Mouse (Mus musculus): ENCODE measurements at regions not wholly inside any gene's neighbourhood (a gene's known extent, or its start where the extent isn't known, plus 50 kb on each side); places are given as distances from the start of the nearest gene placed in this dataset.
A peak's percentile ranks its signal among the peaks of the same experiment; 100 is the strongest.
"Not testable (repeated sequence)": the region's sequence is repeated elsewhere in the genome, so short reads cannot be mapped to it uniquely, and the experiment has no call there.

DNA sequence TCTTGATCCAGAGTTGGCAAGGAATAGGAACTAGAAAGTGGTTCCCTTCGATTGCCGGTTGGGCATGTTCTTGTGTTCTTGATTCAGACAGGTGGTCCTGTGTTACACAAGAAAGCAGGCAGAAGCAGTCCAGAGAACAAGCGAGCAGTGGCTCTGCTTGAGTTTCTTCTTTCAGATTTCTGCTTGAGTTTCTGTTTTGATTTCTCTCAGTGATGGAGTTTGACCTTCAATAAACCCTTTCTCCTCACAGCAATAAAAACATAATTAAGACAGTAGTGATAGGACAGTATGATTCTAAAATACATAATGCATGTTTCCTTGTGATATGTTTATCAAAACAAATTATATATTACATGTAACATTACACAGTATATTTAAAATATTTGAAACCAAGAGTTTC is 59.1 kb downstream of the Klf6 start:
- DNase-seq (ENCODE audit: low spot score) = no peak

DNA sequence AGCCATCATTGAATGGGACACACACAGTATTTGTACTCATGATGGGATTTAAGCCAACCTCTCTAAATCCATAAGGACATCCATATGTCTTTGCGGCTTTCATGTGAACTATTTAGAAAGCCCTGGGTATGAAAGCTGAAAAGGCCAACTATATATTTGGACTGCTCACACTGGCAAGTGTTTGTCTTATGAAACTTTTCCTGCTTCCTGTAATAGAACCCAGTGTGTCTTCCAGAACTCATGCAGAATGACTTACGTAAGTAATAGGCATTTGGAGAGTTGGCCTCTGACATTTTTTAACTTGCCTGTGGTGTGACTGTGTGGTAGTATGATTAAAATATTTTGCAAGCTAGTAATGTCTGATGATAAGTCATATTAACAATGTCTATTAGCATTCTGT is 70.2 kb downstream of the Klf6 start:
- DNase-seq (ENCODE audit: low spot score) = no peak

DNA sequence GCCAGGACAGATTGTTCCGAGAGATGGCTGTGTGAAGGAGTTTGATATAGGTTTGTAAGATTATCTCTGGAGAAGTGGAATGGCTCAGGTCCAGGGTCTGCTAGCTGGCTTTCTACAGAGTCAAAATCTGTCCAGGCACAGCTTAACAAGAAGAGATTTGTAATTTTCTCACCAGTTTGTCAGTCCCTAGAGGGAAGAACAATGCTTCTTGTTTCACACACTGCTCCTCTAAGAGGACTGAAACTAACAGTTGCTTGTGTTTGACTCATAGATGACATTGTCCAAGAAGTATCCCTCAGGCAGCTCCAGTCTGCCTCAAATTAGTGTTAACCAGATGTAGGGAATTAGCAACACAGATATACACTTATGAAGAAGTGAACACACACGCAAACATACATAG is 76.2 kb downstream of the Klf6 start:
- peak; percentile 35 for DNase-seq (ENCODE audit: low spot score)

DNA sequence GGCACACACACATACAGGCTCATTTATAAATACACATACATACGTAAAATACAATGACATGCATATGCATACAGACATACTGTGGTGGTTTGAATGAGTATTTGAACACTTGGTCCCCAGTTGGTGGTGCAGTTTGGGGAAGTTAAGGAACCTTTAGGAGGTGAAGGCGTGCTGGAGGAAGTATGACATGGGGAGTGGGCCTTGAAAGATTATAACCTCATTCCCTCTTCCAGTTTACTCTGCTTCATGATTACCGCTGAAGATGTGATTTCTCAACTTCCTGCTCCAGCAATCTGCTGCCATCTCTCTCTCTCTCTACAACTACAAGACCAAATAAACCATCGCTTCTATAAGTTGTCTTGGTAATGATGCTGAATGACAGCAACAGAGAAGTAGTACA is 76.7 kb downstream of the Klf6 start:
- DNase-seq (ENCODE audit: low spot score) = no peak

DNA sequence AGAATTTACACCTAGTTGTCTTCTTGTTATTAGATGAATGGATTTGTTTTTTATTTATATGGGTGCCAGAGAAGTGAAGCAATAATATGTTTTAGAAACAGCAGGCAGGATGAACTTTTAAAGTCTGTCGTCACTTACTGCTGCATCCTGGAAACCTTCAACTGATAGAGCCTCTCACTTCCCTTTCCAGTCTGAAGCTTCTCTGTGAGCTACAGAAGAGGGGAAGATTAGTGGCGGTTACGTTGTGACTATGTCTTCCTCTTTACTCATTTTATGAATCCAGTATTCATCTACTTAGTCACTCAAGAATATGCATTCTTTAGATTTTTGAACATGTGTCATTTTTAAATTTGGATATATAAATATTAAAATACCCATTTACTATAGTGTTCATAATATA is 78.1 kb downstream of the Klf6 start:
- no peak for DNase-seq (ENCODE audit: low spot score)

DNA sequence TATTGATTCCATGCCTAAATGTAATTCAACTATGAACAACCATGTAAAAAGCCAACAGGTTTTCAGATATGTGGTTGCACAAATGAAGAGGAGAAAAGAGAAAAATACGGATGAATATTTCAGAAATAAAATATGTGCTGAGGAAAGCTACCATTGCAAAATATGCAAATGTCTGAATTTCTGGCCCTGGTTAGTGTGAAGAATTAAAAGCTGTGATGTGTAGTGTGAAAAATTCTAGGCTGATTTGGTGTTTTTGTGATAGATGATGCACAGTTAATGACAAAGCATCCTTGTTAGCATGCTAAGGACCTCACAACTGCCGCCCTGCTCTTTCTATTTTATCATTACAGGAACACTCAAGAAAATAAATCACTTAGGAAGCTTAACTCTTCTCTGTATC is 91.6 kb downstream of the Klf6 start:
- DNase-seq (ENCODE audit: low spot score) = no peak

DNA sequence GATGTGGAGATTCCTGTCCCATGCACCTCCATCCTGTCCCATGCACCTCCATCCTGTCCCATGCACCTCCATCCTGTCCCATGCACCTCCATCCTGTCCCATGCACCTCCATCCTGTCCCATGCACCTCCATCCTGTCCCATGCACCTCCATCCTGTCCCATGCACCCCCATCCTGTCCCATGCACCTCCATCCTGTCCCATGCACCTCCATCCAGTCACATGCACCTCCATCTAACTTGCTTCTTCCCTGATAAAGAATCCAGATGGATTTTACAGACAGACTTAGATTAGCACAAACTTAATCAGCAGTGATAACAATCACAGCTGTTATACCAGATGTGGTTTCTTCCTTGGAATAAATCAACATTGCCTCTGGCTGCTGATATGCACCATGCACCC is 93.8 kb downstream of the Klf6 start:
- DNase-seq (ENCODE audit: low spot score) = not testable (repeated sequence)

DNA sequence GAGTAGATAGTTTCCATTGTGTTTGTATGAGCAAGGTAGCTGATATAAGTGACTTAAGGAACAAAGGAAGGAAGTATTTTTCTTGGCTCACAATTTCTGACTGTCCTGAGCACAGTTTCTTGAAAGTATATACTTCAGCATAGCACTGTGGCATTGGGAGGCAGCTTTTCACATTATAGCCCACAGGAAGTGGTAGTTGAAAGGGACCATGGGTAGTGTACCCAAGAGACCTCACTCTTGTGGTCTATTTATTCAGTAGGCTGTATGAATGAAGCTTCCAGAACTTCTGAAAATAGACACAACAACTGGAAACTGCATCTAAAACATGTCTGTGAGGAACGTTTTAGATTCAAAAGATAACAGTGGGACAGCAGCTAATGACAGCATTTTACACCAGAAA is 94.9 kb downstream of the Klf6 start:
- DNase-seq (ENCODE audit: low spot score) = no peak

DNA sequence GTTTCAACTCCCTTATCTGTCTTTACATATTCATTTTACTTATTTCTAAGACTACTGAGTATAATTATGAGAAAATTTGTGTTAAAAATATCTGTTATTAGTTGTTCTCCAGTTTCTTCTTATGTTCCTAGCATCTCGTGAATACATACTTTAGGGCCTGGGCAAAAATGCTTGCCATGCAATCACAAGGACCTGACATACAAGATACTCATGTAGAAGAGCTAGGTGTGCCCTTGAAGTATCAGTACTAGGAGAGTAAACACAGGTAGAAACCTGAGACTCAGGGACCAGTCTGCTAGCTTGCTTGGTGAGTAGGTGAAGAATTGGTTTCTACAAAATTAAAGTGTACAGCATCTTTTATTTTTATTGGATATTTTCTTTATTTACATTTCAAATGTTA is 101.7 kb downstream of the Klf6 start:
- no peak for DNase-seq (ENCODE audit: low spot score)

DNA sequence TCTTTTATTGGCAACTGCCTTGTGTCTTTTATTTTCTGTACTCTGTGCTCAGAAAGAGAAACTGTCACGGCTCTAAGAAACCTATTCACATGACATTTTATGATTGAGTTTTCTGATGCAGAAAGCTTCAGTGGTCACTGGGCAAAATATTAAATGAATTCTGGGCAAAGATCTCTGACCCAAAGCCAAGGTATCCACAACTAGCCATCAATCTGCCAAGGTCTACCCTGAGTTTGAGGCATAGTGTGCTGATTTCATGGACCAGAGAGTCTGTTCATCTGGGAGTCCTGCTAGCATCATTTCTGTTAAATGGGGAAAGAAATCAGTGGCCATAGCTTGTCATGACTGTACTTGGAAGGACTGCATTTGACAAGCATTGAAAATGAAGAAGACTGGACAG is 103.3 kb downstream of the Klf6 start:
- no peak for DNase-seq (ENCODE audit: low spot score)

DNA sequence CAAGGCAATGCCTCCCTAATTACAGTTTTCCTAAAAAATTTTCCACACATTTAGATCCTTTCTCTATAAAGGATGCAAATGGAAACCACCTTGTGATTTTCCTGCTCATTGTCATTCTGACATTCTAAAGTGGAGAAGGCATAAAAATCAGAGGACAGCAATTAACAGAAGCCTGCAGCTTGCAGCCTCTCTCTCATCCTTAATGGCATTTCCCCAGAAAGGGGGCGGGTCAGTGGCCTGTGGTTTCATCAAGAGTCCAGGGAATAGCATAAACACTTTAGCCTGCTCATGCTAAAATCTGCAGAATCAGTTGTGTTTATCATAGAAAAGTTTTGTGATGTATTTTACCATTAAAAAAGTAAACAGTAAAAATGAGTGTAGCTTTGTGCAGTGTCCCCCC is 117.3 kb downstream of the Klf6 start:
- DNase-seq (ENCODE audit: low spot score) = no peak

DNA sequence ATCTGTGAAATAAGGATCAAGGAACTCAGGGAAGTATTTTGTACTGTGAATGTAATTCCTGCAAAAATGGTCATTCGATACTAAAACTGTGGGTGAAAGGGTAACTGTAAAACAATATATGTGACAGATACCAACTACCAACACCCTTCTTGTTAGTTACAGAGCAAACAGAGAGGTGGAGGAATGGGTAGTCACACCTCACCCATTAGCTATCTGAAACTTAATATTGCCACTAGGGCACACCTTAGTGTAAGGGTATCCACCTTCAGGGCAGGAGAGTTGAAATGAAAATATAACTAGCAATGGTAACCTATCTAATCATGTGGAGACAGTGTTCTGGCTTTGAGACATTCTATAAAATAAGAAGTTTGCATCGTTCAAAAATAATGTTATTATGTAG is 126.2 kb downstream of the Klf6 start:
- no peak for DNase-seq (ENCODE audit: low spot score)

DNA sequence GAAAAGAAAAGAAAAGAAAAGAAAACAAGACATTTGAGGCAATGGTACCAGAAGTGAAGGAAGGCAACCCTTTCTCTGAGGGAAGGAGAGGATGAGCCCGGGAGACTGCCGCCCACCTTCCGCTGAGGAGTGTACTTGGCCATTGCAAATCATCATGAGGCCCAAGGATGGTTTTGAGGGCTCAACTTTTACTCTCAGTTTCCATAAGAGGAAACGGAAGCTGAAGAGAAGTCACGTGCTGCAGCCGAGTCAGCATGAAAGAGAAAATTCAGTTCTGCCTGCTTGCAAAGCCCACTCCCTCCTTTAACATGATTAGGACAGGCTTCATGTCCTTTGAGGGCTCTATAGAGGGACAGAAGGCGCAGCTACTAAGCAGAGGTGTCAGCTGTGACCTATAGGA is 127.1 kb downstream of the Klf6 start:
- DNase-seq (ENCODE audit: low spot score) = no peak

DNA sequence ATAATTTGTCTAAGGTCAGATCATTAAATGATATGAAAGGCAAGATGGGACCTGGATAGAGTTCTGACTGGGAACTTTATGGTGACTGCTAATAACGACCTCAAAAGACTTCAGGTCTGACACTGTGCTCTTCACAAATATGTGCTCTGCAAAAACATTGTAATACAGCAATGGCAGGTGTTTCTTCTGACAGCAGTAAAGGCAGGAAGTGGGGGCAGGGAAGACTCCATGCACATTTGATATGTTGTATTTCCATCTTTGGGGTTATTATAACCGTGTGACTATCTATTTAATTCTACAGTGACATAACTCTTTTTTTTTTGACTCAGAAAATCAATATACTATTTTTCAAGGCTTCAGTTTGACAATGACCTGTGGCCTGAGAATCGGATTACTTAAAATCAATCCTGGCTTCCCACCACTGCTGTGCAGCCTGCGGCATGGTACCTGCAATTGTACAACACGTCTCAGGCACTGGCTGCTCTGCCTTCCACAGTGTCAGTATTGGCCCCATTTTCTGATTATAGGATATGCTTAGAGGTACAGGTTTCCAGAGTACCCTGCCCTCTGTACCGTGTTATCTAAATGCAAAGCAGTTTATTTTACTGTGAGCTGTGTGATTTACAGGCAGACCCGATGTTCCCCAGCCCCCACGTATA is 139.4 kb downstream of the Klf6 start:
- no peak for DNase-seq (ENCODE audit: low spot score)

DNA sequence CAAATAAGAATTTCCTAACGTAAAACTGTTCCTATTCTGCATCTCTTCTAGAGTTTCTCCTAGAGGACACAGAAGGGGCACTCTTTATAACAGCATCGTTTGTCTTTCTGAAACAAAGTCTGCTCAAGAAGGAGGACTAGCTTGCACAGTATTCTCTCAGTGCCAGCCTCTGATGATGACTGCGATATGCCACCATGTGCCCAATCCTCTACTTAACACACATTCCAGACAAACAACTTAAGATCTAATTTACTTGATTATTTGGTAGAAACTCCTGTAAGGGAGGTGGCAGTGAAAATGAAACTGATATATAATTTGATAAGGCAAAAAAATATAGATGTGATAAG is 139.9 kb downstream of the Klf6 start:
- no peak for DNase-seq (ENCODE audit: low spot score)

DNA sequence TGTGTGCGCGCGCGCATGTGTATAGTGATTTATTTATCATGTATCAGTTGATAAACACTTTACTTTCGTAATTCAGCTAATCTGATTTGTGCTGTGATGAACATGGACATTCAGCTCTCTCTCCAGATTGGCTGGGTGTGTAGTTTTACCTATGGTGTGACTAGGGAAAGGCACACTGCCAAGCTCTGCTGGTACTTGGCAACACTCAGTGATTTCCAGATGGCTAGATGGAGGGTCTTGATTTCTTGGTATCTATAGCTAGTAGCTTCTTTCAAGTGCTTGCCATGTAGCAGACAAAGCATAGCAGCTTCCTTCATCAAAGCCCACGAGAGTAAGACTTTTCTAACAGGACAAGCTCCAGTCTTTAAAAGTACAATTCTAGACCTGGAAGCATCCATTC is 144.6 kb downstream of the Klf6 start:
- DNase-seq (ENCODE audit: low spot score) = no peak

DNA sequence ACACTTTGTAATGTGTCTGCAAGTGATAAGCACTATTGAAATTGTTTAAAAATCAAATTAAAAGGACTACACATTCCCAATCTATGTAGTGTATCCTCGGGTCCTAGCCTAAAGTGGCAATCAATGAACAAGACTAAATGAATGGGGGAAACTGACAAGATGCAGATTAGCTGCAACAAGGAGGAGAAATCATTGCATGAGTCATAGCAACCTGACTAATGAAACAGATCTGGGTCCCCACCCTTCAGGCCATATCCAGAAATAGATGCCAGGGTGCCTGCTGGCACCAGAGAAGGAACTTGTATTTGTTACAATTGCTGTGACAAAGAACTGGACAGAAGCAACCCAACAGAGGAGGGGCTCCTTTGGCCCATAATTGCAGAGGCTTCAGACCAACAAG is 148.4 kb downstream of the Klf6 start:
- DNase-seq (ENCODE audit: low spot score) = no peak

DNA sequence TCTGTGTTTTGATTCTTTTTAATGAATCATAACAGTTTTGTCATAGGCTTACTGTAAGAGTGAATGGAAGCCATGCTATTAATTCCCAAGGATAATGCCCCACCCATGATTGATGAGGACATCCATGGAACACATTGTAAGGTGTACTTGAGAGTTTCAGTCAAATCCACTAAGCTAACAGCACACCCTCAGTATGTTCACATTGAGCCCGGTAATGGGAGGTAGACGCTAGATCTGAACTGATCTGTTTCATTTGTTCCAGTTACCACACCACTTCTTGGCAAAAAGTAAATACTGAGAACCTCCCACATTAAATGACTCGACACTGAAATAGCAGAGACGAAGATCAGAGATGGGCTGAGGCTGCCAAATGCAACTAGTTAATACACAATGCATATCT is 165.9 kb downstream of the Klf6 start:
- no peak for DNase-seq (ENCODE audit: low spot score)

DNA sequence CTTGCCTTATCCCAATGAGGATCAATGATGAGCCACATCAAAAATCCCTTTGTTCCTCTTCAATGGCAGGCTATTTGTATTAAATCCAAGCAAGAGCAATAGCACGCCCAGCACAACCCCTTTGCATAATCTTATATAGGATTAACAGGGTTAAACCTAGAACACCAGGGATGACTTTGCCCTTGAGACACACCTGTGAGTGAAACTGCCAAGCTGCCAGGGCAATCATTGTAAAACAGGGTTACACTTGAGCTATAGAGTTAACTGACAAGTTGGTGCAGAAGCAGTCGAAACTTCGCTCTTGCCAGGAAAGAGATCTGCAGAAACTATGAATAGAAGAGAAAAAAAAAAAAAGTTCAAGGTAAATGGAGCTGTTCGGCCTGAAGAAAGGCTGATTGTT is 167.6 kb downstream of the Klf6 start:
- no peak for DNase-seq (ENCODE audit: low spot score)

DNA sequence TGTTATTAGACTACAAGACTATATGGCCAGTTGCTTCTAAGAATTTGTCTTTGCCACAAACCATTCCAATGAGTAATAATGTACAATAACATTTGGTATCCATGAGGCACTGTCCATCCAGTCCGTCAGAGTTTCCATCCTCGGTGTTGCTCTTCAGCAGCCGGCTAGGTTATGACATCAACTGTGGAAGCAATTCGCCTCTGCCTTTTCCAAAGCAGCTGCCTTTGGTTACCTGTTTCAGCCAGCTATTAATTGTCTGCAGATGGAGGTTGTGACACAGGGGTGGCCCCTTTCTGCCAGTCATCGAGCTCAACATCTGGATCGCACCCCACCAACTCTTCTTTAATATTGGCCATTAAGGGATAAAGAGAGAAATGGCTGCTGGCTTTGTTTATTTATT is 168.2 kb downstream of the Klf6 start:
- DNase-seq (ENCODE audit: low spot score) = no peak

DNA sequence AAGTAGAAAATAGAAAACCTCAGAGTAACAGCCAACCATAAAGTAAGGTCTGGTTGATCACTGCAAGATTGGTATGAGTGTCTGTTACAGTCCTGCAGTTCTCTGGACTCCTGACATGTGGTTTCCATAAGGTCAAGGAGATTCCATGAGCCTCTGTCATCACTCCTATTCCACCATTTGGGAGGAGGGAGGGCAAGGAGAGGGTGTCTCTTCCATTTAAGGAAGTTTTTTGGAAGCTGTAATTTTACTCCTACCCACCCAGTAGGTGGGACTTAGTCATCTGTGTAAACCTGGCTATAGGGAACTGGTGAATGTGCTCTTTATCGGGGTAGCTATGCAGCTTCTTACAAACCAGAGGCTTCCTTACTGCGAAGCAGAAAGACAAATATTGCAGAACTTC is 168.8 kb downstream of the Klf6 start:
- DNase-seq (ENCODE audit: low spot score) = no peak

DNA sequence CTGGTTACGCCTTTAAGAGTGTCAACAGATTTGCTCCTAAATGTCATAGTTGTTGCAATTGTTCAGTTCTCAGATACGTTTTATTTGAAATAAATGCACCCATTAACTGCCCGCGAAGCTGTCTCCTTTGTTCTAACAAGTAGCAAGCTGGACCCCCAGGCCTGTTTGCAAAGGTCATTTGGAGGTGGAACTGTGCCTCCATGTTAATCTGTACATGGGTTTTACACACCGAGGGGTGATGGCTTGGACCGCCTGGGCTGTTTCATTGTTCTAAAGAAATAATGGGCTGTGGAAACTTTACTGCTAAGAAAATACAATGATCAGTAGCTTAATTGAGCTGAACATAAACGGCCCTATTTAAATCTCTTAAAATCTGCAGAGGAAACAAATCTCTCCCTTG is 178.8 kb downstream of the Klf6 start:
- peak; percentile 6 for DNase-seq (ENCODE audit: low spot score)

DNA sequence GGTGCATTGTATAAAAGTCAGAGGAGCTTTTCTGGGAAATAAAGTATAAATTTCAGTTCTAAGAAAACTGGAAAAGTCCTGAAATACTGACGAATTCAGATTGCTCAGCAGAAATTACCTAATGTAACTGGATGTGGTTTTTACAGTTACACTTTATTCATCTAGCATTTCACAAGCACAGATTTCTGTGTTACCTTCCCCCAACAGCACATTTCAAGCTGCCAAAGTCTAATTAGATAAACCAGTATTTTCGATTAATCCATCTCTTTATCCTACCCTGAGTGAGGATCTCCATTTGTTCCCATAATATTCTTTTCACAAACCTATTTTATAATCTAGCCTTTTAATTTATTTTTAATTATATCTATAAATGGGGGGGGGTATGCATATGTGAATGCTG is 179.4 kb downstream of the Klf6 start:
- DNase-seq (ENCODE audit: low spot score) = no peak

DNA sequence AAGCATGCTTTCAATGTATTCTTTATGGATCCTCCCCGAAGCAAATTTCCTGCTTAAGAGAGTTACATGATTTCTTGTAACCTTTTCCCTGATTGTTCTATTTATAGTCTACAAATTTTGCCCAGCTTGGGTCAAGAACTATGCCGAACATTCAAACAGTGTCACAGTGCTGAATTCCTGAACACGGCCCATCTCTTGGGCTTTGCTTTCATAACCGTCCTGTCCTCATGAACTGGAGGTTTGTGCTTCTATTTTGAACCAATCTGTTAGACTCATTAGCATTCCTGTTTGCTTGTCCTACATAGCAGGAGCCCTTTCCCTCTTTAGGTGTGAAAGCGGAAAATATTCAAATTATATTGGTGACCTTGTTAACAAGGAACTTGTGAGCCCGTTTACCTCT is 181.2 kb downstream of the Klf6 start:
- no peak for DNase-seq (ENCODE audit: low spot score)

Measured in testis, postnatal 14 days (tissue).